Mouse (Mus musculus): ENCODE measurements around the gene Folr2.

Gene Folr2

DNA sequence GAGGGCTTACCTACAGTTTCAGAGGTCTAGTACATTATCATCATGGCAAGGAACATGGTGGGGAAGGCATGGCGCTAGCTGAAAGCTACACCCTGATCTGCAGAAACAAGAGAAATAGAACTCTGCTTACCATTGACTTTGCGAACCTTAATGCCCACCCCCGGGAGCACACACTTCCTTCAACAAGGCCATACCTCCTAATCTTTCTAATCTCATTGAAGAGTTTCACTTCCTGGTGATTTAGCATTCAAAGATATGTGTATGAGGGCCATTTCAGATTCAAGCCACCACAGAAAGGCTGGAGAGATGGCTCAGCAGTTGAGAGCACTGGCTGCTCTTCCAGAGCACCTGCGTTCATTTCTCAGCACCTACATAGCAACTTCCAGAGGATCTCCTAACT, at the start of gene Folr2:
TSS of gene Folr2 (minus strand) at position 101 of the 400 bp plus-strand sequence.
- no peak for DNase-seq (ENCODE audit: low read depth, low spot score)

DNA sequence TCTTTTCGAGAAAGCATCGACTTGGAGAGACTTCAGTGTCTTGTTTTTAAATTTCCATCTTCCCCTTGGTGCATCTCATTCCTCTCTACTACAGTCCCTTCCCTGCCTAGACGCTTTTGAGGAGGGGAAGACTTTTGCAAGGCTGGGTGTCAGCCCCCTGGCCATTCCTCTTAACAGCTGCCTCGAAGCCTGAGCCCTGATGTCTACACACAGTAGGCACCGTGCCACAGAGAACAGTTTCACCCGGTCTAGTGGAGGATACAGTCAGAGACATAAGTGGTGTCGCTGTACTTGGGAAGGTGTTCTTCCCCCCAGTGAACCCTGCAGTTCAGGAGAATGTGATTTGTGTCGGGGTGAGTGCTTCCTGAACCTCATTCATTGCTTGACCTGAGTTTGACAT, 49.7 kb upstream of the Folr2 start:
- no peak for DNase-seq (ENCODE audit: low read depth, low spot score)

- DNase-seq (ENCODE audit: low read depth, low spot score) = no peak
Observed at GRCm38 (mm10) chr7:101906287-101906681, 49.3 kb upstream of the Folr2 start, which contains the start of gene Tomt. Gene Tomt (minus strand): TSS chr7:101906359.

GRCm38 (mm10) chr7:101905561-101906286, 48.7 kb upstream of the Folr2 start, which contains the start of gene Lamtor1:
Gene Lamtor1 (plus strand): TSS chr7:101905904.
- peak; percentile 97 for DNase-seq (ENCODE audit: low read depth, low spot score)

DNA sequence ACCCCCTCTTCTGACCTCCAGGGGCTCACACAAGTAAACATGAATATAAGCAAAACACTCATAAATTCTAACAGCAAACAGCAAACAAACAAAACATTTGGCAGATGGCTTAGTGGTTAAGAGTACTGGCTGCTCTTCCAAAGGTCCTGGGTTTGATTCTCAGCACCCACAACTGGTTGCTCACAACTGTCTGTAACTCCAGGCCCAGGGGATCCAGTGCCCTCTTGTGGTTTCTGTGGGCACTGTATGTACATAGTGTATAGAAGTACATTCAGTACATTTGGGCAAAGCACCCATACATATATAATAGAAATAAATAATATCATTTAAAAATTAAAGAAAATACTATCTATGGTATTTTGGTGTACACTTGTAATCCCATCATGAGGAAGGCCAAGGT, 45.9 kb upstream of the Folr2 start:
- no peak for DNase-seq (ENCODE audit: low read depth, low spot score)

DNA sequence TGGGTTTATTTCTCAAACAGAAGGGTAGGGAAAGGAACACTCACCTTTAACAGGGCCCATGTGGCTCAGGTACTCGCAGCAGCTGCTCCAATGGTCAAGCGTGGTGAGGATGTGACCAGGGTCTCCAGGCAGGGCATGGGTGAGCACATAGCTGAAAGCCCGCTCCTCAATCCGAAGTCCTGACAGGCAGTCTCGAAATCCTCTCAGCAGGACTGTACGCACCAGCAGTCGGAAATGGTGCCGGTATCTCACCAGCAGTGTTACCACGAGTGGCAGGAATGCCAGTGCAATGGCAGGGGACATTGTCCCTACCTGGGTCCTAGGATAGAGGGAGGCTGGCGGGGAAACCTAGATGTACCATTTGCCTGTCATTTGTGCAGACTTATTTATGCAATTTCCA, 45.0 kb upstream of the Folr2 start:
- DNase-seq (ENCODE audit: low read depth, low spot score) = no peak

GRCm38 (mm10) chr7:101900331-101901097, 43.5 kb upstream of the Folr2 start:
- DNase-seq (ENCODE audit: low read depth, low spot score) = no peak

- DNase-seq (ENCODE audit: low read depth, low spot score) = peak; percentile 96
Observed at GRCm38 (mm10) chr7:101896104-101897066, 39.4 kb upstream of the Folr2 start.

DNA sequence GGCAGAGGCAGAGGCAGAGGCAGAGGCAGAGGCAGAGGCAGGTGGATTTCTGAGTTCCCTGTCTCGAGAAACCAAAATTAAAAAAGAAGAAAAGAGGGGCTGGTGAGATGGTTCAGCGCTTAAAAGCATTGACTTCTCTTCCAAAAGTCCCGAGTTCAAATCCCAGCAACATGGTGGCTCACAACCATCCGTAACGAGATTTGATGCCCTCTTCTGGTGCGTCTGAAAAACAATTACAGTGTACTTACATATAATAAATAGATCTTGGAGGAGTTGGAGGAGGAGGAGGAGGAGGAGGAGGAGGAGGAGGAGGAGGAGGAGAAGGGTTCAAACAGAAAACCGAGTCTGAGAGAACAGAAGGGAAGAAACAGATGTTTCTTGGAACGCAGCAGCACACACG, 38.7 kb upstream of the Folr2 start:
- DNase-seq (ENCODE audit: low read depth, low spot score) = no peak

GRCm38 (mm10) chr7:101888460-101888859, 31.5 kb upstream of the Folr2 start:
- DNase-seq (ENCODE audit: low read depth, low spot score) = no peak

DNA sequence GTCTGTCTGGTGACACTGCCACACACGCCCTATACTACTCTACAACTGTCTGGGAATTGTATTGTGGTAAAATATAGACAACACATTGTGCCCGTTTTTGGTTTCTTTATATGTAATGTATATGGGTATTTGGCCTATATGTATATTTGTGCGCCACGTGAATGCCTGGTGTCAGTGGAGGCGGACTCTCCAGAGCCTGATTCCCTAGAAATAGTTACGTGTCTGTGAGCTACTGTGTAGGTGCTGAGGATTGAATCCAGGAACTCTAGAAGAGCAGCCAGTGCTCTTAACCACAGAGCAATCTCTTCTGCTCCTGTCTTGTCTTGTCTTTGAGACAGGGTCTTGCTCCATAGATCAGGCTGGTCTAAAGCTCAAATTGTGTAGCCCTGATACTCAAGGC, 29.3 kb upstream of the Folr2 start:
- DNase-seq (ENCODE audit: low read depth, low spot score) = no peak

DNA sequence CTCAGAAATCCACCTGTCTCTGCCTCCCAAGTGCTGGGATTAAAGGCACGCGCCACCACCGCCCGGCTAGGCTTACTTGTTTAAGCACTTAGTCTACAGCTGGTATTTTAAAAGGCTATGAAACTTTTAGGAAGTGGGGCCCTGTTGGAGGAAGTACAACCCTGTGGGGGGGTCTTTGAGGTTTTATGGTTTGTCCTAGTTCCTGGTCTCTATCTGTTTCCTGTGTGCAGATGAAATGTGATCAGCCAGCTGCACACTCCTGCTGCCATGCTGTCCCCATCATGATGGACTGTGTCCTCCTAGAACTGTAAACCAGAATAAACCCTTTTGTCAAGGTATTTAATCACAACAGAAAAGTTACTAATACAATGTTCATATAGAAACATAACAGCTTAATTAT, 27.2 kb upstream of the Folr2 start:
- no peak for DNase-seq (ENCODE audit: low read depth, low spot score)

DNA sequence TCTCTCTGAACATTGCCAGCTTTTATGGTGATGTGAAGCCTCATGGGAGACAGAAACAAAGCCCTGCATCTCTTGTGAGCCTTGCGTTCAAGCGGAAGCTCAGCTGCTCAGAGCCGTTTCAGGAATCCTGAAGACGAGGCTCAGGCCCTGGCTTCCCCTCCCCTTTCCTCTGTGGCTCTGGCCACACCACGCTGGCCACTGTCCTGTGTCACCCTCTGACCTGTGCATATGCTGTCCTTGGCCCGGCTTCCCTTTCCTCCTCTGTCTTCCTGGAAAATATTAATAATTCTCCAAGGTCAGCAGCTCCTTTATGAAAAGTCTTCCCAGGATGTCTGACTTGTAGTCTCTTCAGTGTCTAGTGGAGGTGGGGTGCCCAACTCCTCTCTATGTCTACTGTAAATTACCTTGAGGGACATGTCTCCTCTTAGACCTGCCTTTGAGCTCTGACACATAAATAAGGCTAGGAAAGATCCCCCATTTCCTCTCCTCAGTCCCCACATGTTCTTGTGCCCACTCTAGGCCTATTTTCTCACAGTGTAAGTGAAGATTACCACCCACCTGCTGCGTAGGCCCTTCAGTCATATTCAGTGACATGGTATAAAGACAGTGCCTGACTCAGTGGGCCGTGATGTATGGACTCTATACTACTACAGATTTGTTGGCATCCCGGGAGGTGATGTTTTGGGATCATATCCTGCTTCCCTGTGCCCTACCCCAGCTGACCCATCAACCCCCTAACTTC, 25.6 kb upstream of the Folr2 start:
- no peak for DNase-seq (ENCODE audit: low read depth, low spot score)

DNA sequence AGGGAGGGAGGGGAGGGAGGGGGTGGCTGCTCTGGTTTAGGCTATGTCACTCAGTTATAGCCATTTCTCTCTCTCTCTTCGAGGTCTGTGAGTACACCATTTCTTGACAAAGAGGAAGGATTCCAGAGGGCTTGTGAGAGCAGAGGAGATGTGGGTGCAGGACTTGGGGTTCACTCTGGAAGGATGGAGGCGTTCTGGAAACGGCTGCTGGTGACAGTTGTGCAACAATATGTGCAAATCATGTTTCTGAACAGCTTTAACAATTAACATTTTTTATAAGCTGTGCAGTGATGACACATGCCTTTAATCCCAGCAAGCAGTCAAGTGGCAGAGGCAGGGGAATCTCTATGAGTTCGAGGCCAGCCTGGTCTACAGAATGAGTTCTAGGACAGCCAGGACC, 23.9 kb upstream of the Folr2 start:
- DNase-seq (ENCODE audit: low read depth, low spot score) = no peak

- no peak for DNase-seq (ENCODE audit: low read depth, low spot score)
Observed at GRCm38 (mm10) chr7:101875978-101876377, 19.0 kb upstream of the Folr2 start.

DNA sequence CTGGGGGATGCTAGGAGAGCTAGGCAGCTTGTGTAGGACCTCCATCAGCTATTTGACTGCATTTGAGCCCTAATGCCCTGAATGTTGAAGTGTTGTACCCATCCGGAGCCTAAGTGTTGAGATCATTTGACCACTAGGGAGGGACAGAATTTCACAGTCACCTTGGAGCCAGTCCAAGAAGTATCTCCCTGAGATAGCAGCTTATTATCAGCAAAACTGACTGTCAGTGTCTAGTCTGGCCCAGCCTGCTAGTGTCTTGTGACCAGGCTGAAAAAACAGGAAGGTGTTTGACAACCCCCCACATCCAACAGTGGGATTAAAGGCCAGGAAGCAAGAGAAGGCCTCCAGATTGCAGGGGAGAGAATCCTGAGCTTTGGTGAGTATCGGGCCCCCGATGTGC, 14.3 kb upstream of the Folr2 start:
- DNase-seq (ENCODE audit: low read depth, low spot score) = no peak

DNA sequence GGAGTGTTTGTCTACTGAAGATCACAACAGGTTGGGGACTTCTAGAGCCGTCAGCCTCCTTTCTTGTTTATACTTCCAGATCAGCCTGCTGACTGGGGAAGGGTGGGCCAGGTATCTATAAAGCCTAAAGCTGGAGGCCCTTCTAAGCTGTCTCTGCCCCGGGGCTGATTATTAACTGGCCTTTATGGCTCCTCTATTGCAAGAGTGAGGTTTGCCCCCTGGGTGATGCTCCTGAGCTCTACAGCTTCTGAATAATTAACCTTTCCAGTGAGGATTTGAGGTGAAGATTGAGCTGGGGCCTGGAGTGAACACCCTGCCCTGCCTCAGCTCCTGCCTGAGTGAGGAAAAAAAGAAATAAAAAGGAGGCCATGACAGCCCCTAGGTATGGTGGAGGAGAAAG, 13.6 kb upstream of the Folr2 start, which contains the start of gene Folr1:
TSS of gene Folr1 (minus strand) at position 160 of the 400 bp plus-strand sequence.
- DNase-seq (ENCODE audit: low read depth, low spot score) = no peak

DNA sequence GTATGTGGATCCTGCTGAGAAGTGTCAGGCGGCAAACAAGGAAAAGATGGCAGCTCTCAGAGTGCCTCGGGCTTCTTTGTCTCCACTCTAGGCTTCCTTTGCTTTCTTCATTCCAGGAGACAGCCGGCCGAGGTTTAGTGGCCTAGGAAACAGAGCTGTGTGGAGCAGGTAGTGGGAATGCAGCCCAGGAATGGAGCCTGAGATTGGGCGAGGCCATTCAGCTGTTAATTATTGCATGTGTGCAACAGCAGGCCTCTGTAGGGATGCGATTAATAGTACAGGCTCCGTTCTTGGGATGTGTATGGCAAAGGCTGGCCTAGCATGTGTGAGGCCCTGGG, 12.1 kb upstream of the Folr2 start:
- DNase-seq (ENCODE audit: low read depth, low spot score) = no peak

DNA sequence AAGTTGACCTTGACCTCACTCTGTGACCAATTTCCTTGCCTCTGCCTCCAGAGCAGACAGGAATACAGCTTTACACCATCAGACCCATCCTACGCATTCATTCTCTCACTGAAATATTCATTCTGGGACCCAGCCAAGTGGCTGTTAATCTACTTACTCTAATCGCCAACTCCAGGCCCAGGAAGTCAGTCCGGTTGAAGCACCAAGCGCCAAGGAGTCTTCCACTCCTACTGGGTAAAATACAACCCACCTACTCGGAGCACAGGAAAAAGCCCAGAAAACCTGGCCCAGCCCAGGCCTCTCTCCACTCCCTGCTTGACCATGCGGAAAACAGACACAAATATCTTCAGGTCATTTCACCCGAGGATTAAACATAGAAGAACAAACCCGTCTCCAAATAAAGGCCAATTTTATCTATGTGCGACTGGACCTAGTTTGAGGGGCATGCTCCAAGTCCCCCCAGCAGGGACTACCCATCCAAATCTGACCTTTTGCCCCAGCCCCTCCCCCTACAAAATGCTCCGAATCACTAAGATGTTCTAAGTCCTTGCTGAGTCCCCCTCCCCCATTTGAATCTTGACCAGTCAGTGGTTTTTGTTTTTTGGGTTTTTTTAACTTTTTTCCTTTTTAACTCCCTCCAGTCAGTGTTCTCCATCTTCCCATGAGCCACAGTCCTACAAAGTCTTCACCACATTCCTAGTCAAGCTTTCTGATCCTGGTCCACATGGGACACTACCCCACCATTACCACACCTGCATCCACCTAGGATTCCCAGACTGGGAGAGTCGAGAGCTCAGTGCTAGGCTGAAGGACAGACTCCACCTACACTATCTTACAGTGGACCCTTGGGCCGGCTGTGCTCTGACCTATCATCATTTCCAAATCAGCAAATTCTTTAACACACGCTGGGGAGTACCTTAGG, 11.5 kb upstream of the Folr2 start:
- DNase-seq (ENCODE audit: low read depth, low spot score) = peak; percentile 55

DNA sequence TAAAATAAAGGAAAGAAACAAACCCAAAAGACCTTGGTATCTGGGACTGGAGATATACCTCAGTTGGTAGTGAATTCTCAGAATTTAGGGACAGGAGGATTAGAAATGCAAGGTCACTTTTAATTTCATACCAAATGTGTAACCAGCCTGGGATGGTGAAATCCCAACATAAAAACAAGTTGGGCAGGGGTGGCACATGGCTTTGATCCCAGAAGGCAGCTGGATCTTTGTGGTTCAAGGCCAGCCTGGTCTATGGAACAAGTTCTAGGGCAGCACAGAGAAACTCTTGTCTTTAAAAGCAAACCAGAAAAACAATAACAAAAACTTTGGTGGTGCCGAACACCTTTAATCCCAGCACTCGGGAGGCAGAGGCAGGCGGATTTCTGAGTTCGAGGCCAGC, 10.5 kb upstream of the Folr2 start:
- no peak for DNase-seq (ENCODE audit: low read depth, low spot score)

Measured in retina, postnatal 7 days (tissue).